Mouse (Mus musculus): ENCODE results near the gene Hsf2bp.

- TF ChIP-seq CTCF (IDR thresholded peaks at IDR 0.05) = no peak
- TF ChIP-seq POLR2A (IDR thresholded peaks at IDR 0.05; ENCODE audit: insufficient read depth, low read depth, low read length) = no peak
- no peak for TF ChIP-seq EP300 (IDR thresholded peaks at IDR 0.05; ENCODE audit: insufficient read depth, low read depth, low read length)
These were observed 47.2 kb upstream of the Hsf2bp start for GRCm38 (mm10) chr17:32083351-32083750.
